Mouse (Mus musculus) bone marrow macrophage, adult 2 months (primary cell): ENCODE measurements around the gene Prkcg.

Source experiments
- CTCF ChIP-seq: IDR thresholded peaks from 2 replicates; pipeline ENCODE4 v1.5.1; 2012; ENCODE audit warnings: low read depth, mild to moderate bottlenecking, low read length, moderate library complexity
- POLR2A ChIP-seq: IDR thresholded peaks from 2 replicates; pipeline ENCODE4 v1.6.1; 2012; ENCODE audit warnings: mild to moderate bottlenecking, low read depth, low read length, borderline replicate concordance

DNA sequence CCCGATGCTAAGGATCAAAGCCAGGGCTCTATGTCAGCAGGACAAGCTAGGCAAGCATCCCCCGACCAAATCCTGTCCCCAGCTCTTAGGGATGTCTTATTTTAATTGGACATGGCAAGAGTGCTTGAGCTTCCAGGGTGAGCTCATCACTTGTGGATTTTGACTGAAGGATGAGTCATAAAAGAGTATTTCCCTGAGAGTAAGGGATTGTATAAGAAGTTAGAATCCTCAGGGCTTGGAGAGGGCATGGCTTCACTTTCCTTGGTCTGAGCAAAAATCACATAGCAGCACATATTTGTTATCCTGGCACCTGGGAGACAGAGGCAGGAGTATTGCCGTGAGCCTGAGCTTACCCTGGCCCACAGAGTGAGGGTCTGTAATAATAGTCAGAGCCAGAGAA is 31.9 kb downstream of the Prkcg start:
- TF ChIP-seq POLR2A (no peak), CTCF (no peak)
